Mouse (Mus musculus): ENCODE measurements around the gene Pkn1. TPM values are rescaled to one million over a fixed set of nuclear protein-coding genes. Genes with fewer than 3 reads are reported as not detected.

The Pkn1 gene
- polyA plus RNA-seq, 1 experiment from 2014 or later, result 29.3 TPM

GRCm38 (mm10) chr8:83619568-83620285 lies 79.3 kb downstream of the Pkn1 start:
- H3K36me3 ChIP-seq (ENCODE audit: control insufficient read depth, insufficient read depth, low read length), result no peaks in the 10 kb centered on the region
- no peaks in the 10 kb centered on the region for H3K27me3 ChIP-seq (ENCODE audit: control insufficient read depth, insufficient read depth, low read length)
- ATAC-seq (ENCODE audit: insufficient read depth, low FRiP score, low TSS enrichment) (no peak), DNase-seq (ENCODE audit: low spot score) (no peak)
- no peak overlapping the region for H3K4me3 ChIP-seq (ENCODE audit: low read depth, low read length)
- H3K4me2 ChIP-seq (ENCODE audit: low read depth), result no peak overlapping the region
- H3K9ac ChIP-seq (ENCODE audit: low read length), result no peak overlapping the region
- H3K9me3 ChIP-seq (ENCODE audit: control insufficient read depth, low read length), result no peaks in the 10 kb centered on the region
- WGBS, result 89% methylated on average over 9 of the region's 9 CpGs
- H3K4me1 ChIP-seq (ENCODE audit: control insufficient read depth, insufficient read depth, low read length), result no peaks in the 10 kb centered on the region
- H3K27ac ChIP-seq (ENCODE audit: low read depth, low read length), result no peak overlapping the region

DNA sequence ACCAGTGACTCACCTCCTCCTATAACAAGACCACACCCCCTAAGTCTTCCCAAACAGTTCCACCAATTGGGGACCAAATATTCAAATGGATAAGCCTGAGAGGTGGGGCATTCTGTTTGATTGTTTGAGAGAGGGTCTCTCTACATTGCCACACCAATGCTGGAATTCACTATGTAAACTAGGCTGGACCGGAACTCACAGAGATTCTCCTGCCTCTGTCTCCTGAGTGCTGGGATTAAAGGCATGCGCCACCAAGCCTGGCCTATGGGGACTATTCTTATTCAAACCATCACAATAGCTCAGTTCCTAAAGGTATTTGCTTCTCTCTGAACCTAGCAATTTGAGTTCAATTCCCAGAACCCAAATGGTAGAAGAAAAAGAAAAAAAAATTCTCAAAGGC lies 80.4 kb downstream of the Pkn1 start:
- no peak overlapping the region for H3K4me2 ChIP-seq (ENCODE audit: low read depth)
- H3K4me1 ChIP-seq (ENCODE audit: control insufficient read depth, insufficient read depth, low read length), result no peaks in the 10 kb centered on the region
- no peaks in the 10 kb centered on the region for H3K9me3 ChIP-seq (ENCODE audit: control insufficient read depth, low read length)
- no peak overlapping the region for H3K4me3 ChIP-seq (ENCODE audit: low read depth, low read length)
- DNase-seq (ENCODE audit: low spot score), result no peak
- H3K36me3 ChIP-seq (ENCODE audit: control insufficient read depth, insufficient read depth, low read length), result no peaks in the 10 kb centered on the region
- no peaks in the 10 kb centered on the region for H3K27me3 ChIP-seq (ENCODE audit: control insufficient read depth, insufficient read depth, low read length)
- 94% methylated on average over 2 of the region's 2 CpGs for WGBS
- no peak overlapping the region for H3K27ac ChIP-seq (ENCODE audit: low read depth, low read length)
- no peak overlapping the region for H3K9ac ChIP-seq (ENCODE audit: low read length)
- no peak for ATAC-seq (ENCODE audit: insufficient read depth, low FRiP score, low TSS enrichment)

GRCm38 (mm10) chr8:83617111-83617510 lies 81.9 kb downstream of the Pkn1 start:
- Histone ChIP-seq H3K4me3 (ENCODE audit: low read depth, low read length) (no peak overlapping the region), H3K27me3 (ENCODE audit: control insufficient read depth, insufficient read depth, low read length) (no peaks in the 10 kb centered on the region), H3K9ac (ENCODE audit: low read length) (no peak overlapping the region), H3K4me2 (ENCODE audit: low read depth) (no peak overlapping the region), H3K27ac (ENCODE audit: low read depth, low read length) (no peak overlapping the region), H3K4me1 (ENCODE audit: control insufficient read depth, insufficient read depth, low read length) (no peaks in the 10 kb centered on the region), H3K9me3 (ENCODE audit: control insufficient read depth, low read length) (no peaks in the 10 kb centered on the region), H3K36me3 (ENCODE audit: control insufficient read depth, insufficient read depth, low read length) (no peaks in the 10 kb centered on the region)
- no peak for ATAC-seq (ENCODE audit: insufficient read depth, low FRiP score, low TSS enrichment)
- WGBS, result 86% methylated on average over 2 of the region's 2 CpGs
- DNase-seq (ENCODE audit: low spot score), result no peak

DNA sequence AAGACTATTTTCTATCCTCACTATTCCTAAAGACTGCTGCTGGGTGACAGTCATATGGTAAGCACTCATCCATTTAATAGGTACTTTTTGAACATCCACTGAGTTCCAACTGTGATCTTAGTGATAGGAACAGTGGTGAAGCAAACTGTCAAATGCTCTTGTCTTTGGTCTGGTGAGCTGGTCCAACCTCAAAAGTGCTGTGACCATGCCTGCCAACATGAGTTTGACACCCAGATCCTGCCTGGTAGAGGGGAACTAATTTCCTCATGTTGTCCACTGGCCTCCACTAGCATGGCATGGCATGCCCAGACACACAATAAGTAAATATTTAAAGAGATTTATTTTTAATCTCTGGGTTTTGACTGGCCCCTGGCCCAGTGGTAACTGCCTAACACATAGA lies 82.4 kb downstream of the Pkn1 start:
- H3K4me3 ChIP-seq (ENCODE audit: low read depth, low read length), result no peak overlapping the region
- 0 out of 2 replicates have a peak, but pooled peaks cover 2% of the 10 kb centered on the region for H3K36me3 ChIP-seq (ENCODE audit: control insufficient read depth, insufficient read depth, low read length)
- no peaks in the 10 kb centered on the region for H3K4me1 ChIP-seq (ENCODE audit: control insufficient read depth, insufficient read depth, low read length)
- no peaks in the 10 kb centered on the region for H3K9me3 ChIP-seq (ENCODE audit: control insufficient read depth, low read length)
- H3K27me3 ChIP-seq (ENCODE audit: control insufficient read depth, insufficient read depth, low read length), result no peaks in the 10 kb centered on the region
- H3K27ac ChIP-seq (ENCODE audit: low read depth, low read length), result no peak overlapping the region
- no peak for ATAC-seq (ENCODE audit: insufficient read depth, low FRiP score, low TSS enrichment)
- no peak overlapping the region for H3K4me2 ChIP-seq (ENCODE audit: low read depth)
- no peak for DNase-seq (ENCODE audit: low spot score)
- no peak overlapping the region for H3K9ac ChIP-seq (ENCODE audit: low read length)

Small RNA genes lying within 50 kb of the gene (microRNA-seq; reads per million reads assigned to microRNA genes)
- not detected for gene Mir1668

Other genes with a start within 250 kb of the Pkn1 start
- gene Scoc, start 240.8 kb downstream of the Pkn1 start, polyA plus RNA-seq (2014; fragmentation: Nextera tagmentation; extraction: Ambion mirVana), result 166 and 168 TPM in 2 replicates
- gene Olfr370, start 163.4 kb downstream of the Pkn1 start, polyA plus RNA-seq (2014; fragmentation: Nextera tagmentation; extraction: Ambion mirVana), result not detected in 2 replicates
- gene Ndufb7, start 132.5 kb downstream of the Pkn1 start, polyA plus RNA-seq (2014; fragmentation: Nextera tagmentation; extraction: Ambion mirVana), result 326 and 331 TPM in 2 replicates
- gene Tecr, start 91.2 kb downstream of the Pkn1 start, polyA plus RNA-seq (2014; fragmentation: Nextera tagmentation; extraction: Ambion mirVana), result 734 and 760 TPM in 2 replicates
- gene Dnajb1, start 91.0 kb downstream of the Pkn1 start, polyA plus RNA-seq (2014; fragmentation: Nextera tagmentation; extraction: Ambion mirVana), result 64.9 and 68.9 TPM in 2 replicates
- gene Gipc1, start 46.5 kb downstream of the Pkn1 start, polyA plus RNA-seq (2014; fragmentation: Nextera tagmentation; extraction: Ambion mirVana), result 174 and 181 TPM in 2 replicates
- gene Ptger1, start 32.5 kb downstream of the Pkn1 start, polyA plus RNA-seq (2014; fragmentation: Nextera tagmentation; extraction: Ambion mirVana), result 0.34 and 1.1 TPM in 2 replicates
- gene Ddx39, start 16.0 kb upstream of the Pkn1 start, polyA plus RNA-seq (2014; fragmentation: Nextera tagmentation; extraction: Ambion mirVana), result 214 and 223 TPM in 2 replicates
- 16.3 and 18.0 TPM in 2 replicates for gene Adgre5, start 42.1 kb upstream of the Pkn1 start, polyA plus RNA-seq (2014; fragmentation: Nextera tagmentation; extraction: Ambion mirVana)
- gene Adgrl1, start 200.9 kb upstream of the Pkn1 start, polyA plus RNA-seq (2014; fragmentation: Nextera tagmentation; extraction: Ambion mirVana), result 20.6 and 21.6 TPM in 2 replicates